Mouse (Mus musculus): Measurements from ENCODE around the gene Otud7a. TPM values are rescaled to one million over a fixed set of nuclear protein-coding genes. Genes with fewer than 3 reads are reported as not detected.
"Not testable (repeated sequence)": the region's sequence is repeated elsewhere in the genome, so short reads cannot be mapped to it uniquely, and the experiment has no call there.

Otud7a gene
- polyA plus RNA-seq, 2 experiments from 2014 or later: not detected

- ATAC-seq: no peak
Measured at GRCm38 (mm10) chr7:63559679-63560078, 115.1 kb downstream of the Otud7a start.

- no peak for ATAC-seq
Measured at GRCm38 (mm10) chr7:63583310-63583709, 138.8 kb downstream of the Otud7a start.

GRCm38 (mm10) chr7:63586184-63586870 lies 141.8 kb downstream of the Otud7a start:
- no peak for ATAC-seq

GRCm38 (mm10) chr7:63590305-63590704 lies 145.8 kb downstream of the Otud7a start:
- no peak for ATAC-seq

GRCm38 (mm10) chr7:63591322-63591721 lies 146.8 kb downstream of the Otud7a start:
- no peak for ATAC-seq

- no peak for ATAC-seq
Measured at GRCm38 (mm10) chr7:63592061-63592460, 147.5 kb downstream of the Otud7a start.

GRCm38 (mm10) chr7:63604827-63605226 lies 160.3 kb downstream of the Otud7a start:
- no peak for ATAC-seq

- no peak for ATAC-seq
Measured at GRCm38 (mm10) chr7:63617018-63617417, 172.5 kb downstream of the Otud7a start.

- ATAC-seq: no peak
Measured at GRCm38 (mm10) chr7:63620776-63621340, 176.3 kb downstream of the Otud7a start.

- no peak for ATAC-seq
Measured at GRCm38 (mm10) chr7:63637651-63638050, 193.1 kb downstream of the Otud7a start.

GRCm38 (mm10) chr7:63644002-63644401 lies 199.5 kb downstream of the Otud7a start:
- ATAC-seq: no peak

- ATAC-seq: no peak
Measured at GRCm38 (mm10) chr7:63647136-63647535, 202.6 kb downstream of the Otud7a start.

GRCm38 (mm10) chr7:63660261-63660660 lies 215.7 kb downstream of the Otud7a start:
- ATAC-seq: no peak

- ATAC-seq: no peak
Measured at GRCm38 (mm10) chr7:63662757-63663156, 218.2 kb downstream of the Otud7a start.

GRCm38 (mm10) chr7:63665496-63665895 lies 220.9 kb downstream of the Otud7a start:
- no peak for ATAC-seq

GRCm38 (mm10) chr7:63667986-63668741 lies 223.6 kb downstream of the Otud7a start:
- ATAC-seq: no peak

GRCm38 (mm10) chr7:63668951-63669350 lies 224.4 kb downstream of the Otud7a start:
- ATAC-seq: no peak

- not testable (repeated sequence) for ATAC-seq
Measured at GRCm38 (mm10) chr7:63670911-63671310, 226.4 kb downstream of the Otud7a start.

GRCm38 (mm10) chr7:63671904-63672303 lies 227.4 kb downstream of the Otud7a start:
- no peak for ATAC-seq

- ATAC-seq: no peak
Measured at GRCm38 (mm10) chr7:63676631-63677030, 232.1 kb downstream of the Otud7a start.

GRCm38 (mm10) chr7:63677149-63677548 lies 232.6 kb downstream of the Otud7a start:
- no peak for ATAC-seq

GRCm38 (mm10) chr7:63687056-63687455 lies 242.5 kb downstream of the Otud7a start:
- no peak for ATAC-seq

GRCm38 (mm10) chr7:63697921-63698320 lies 253.4 kb downstream of the Otud7a start:
- ATAC-seq: no peak

- ATAC-seq: no peak
Measured at GRCm38 (mm10) chr7:63717903-63718302, 273.4 kb downstream of the Otud7a start.
